Mouse (Mus musculus) embryonic stem cell, embryonic (primary cell): ENCODE measurements around the gene Snurf.

ENCODE experiments used
- CTCF ChIA-PET, 4 experiments: fragments of 300-600 bp in 2 of 4; fragments of 350-600 bp in 2 of 4; sonication (Branson Sonifier 250); formaldehyde crosslinking; loops; one replicate each; lab custom pipeline; 2022; ENCODE audit warnings: inconsistent platforms in 2 of 4; lab: Charles Lee
- POLR2A ChIA-PET, 4 experiments: fragments of 300-600 bp in 2 of 4; fragments of 350-600 bp in 2 of 4; sonication (Branson Sonifier 250); formaldehyde crosslinking; loops; one replicate each; lab custom pipeline; 2022; ENCODE audit warnings: antibody characterized with exemption in 4 of 4, inconsistent platforms in 1 of 4; lab: Charles Lee

Gene Snurf

DNA sequence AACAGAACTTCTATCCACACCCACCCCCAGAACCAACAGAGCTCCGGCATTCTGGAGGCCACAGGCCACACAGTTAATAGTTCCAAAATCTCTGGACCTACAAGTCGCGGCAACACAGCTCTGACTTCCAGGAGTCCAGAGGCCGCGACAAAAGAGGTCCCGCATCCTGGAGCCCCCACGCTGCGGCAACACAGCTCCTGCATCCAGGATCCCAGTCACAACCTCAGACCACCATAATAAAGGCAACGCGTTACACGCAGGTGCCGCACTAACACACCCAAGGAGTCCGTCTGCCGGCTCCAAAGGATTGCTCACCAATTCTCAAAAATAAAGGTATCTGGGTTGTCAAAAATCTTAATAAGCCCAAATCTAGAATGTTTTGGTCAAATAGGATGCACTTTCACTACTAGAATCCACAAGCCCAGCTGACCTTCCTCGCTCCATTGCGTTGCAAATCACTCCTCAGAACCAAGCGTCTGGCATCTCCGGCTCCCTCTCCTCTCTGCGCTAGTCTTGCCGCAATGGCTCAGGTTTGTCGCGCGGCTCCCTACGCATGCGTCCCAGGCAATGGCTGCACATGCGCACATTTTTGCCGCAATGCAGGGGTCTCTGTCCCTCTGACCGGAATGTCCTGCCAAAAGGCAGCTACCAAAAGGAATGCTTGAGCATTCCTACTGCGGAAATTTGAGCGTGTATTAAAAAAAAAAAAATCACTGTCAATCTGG lies at the start of gene Snurf, which contains the start of gene Gm38393:
Gene Snurf, minus strand, starts transcription at position 444 of the 725 bp plus-strand sequence.
Gene Gm38393, minus strand, starts transcription at position 459 of the 725 bp plus-strand sequence.
- CTCF ChIA-PET, result no interaction called here
- POLR2A ChIA-PET, result interaction anchor here in 2 of 4 experiments (0.6 to 1.5 kb wide), 7 partner anchors 13 to 777 kb away, joined by 4 to 8 read pairs (median 5); partner anchors contain the start of gene Ube3a (in 1 of the 2)

GRCm38 (mm10) chr7:60047481-60048201 lies 42.8 kb upstream of the Snurf start:
- POLR2A ChIA-PET, result no interaction called here
- CTCF ChIA-PET, result no interaction called here

DNA sequence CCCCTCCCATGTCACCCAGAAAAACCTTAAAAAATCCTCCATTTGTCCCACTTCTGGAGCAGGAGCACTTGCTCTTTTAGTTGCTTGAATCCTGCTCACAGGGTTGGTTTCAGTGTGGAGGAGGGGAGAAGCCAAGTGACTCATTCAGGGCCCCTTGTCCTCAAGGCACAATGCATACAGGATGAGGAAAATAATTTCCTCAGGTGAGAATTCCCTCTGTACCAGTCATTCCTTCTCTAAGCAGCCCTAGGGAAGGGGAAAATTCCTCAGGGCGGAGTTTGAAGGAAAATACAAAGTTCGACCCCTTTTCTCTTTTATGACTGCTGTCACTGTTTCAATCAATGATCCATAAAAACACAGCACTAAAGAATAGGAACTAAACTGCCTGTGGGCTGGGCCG lies 8.3 kb upstream of the Snurf start:
- POLR2A ChIA-PET, result no interaction called here
- CTCF ChIA-PET, result no interaction called here

GRCm38 (mm10) chr7:60007727-60008360 lies 3.0 kb upstream of the Snurf start:
- POLR2A ChIA-PET, result interaction anchor here in 1 of 4 experiments (0.6 to 0.7 kb wide), 2 partner anchors 28 to 859 kb away, joined by 6 to 9 read pairs; no protein-coding TSS in a partner anchor
- CTCF ChIA-PET, result interaction anchor here (0.6 to 0.9 kb wide), 7 partner anchors 216 to 1635 kb away, joined by 3 to 18 read pairs (median 4); no protein-coding TSS in a partner anchor

GRCm38 (mm10) chr7:60006262-60006661 lies 1.4 kb upstream of the Snurf start:
- POLR2A ChIA-PET, result interaction anchor here in 1 of 4 experiments (0.7 kb wide), 1 partner anchor 343 kb away, joined by 3 read pairs; no protein-coding TSS in a partner anchor
- CTCF ChIA-PET, result no interaction called here

- POLR2A ChIA-PET, result interaction anchor here in 3 of 4 experiments (0.6 to 1.5 kb wide), 10 partner anchors 13 to 776 kb away, joined by 3 to 8 read pairs (median 5); partner anchors contain the start of gene Ube3a (in 1 of the 3)
Observed at GRCm38 (mm10) chr7:60003921-60004605, 786 bp downstream of the Snurf start.

GRCm38 (mm10) chr7:60003006-60003865 lies 1.6 kb downstream of the Snurf start:
- ChIA-PET POLR2A (interaction anchor here in 2 of 4 experiments (0.7 to 1.5 kb wide), 6 partner anchors 12 to 776 kb away, joined by 3 to 8 read pairs (median 4); partner anchors contain the start of gene Ube3a (in 1 of the 2)), CTCF (no interaction called here)

More at GRCm38 (mm10) chr7:60003921-60004605, 786 bp downstream of the Snurf start:
- CTCF ChIA-PET, result no interaction called here

GRCm38 (mm10) chr7:59978646-59979045 lies 26.2 kb downstream of the Snurf start:
- ChIA-PET POLR2A (interaction anchor here in 1 of 4 experiments (1.8 kb wide), 1 partner anchor 9 kb away, joined by 5 read pairs; no protein-coding TSS in a partner anchor), CTCF (no interaction called here)
